Mouse (Mus musculus): ENCODE data around the gene Thrb. TPM values are rescaled to one million over a fixed set of nuclear protein-coding genes. Genes with fewer than 3 reads are reported as not detected.

The Thrb gene
- polyA plus RNA-seq, 1 experiment = not detected

- Histone ChIP-seq H3K27me3 (replicated peaks) (no peaks in the 10 kb centered on the region), H3K4me3 (replicated peaks) (no peak overlapping the region), H3K4me1 (no peaks in the 10 kb centered on the region), H3K9me3 (no peaks in the 10 kb centered on the region), H3K36me3 (replicated peaks; ENCODE audit: low read length) (no peaks in the 10 kb centered on the region)
- TF ChIP-seq FLI1 (IDR thresholded peaks at IDR 0.05; ENCODE audit: low read length) (no peak), GATA1 (IDR thresholded peaks at IDR 0.05; ENCODE audit: borderline replicate concordance, low read length) (no peak)
Observed at GRCm38 (mm10) chr14:17753429-17753828, 93.4 kb downstream of the Thrb start.

GRCm38 (mm10) chr14:17756732-17757131 is 96.7 kb downstream of the Thrb start:
- Histone ChIP-seq H3K4me3 (replicated peaks) (no peak overlapping the region), H3K36me3 (replicated peaks; ENCODE audit: low read length) (no peaks in the 10 kb centered on the region), H3K4me1 (no peaks in the 10 kb centered on the region), H3K9me3 (no peaks in the 10 kb centered on the region), H3K27me3 (replicated peaks) (no peaks in the 10 kb centered on the region)
- TF ChIP-seq FLI1 (IDR thresholded peaks at IDR 0.05; ENCODE audit: low read length) = no peak
- TF ChIP-seq GATA1 (IDR thresholded peaks at IDR 0.05; ENCODE audit: borderline replicate concordance, low read length) = no peak

DNA sequence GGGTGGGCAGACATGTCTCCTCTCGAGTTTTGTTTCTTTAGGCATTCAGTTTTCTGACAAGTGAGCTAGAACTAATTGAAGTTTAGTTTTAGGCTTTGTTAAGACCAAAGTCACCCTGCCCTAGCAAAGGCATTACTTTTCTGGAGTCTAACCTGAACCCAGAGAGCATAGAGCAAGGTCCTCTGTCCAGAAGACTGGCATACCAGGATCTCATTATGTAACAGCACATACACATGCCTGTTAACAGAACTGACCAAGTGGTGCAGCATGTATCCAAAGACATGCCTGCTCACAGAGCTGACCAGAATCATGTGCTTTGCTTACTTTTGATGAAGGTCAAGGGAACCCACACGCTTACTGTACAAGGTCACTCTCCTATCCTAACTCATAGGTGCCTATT is 107.9 kb downstream of the Thrb start:
- Histone ChIP-seq H3K36me3 (replicated peaks; ENCODE audit: low read length) (no peaks in the 10 kb centered on the region), H3K27me3 (replicated peaks) (no peaks in the 10 kb centered on the region), H3K4me1 (no peaks in the 10 kb centered on the region), H3K4me3 (replicated peaks) (no peak overlapping the region), H3K9me3 (no peaks in the 10 kb centered on the region; the same call in 1 of the 2 replicates)
- TF ChIP-seq GATA1 (IDR thresholded peaks at IDR 0.05; ENCODE audit: borderline replicate concordance, low read length) (no peak), FLI1 (IDR thresholded peaks at IDR 0.05; ENCODE audit: low read length) (no peak)

GRCm38 (mm10) chr14:17774404-17774803 is 114.3 kb downstream of the Thrb start:
- Histone ChIP-seq H3K9me3 (no peaks in the 10 kb centered on the region; the same call in 1 of the 2 replicates), H3K36me3 (replicated peaks; ENCODE audit: low read length) (no peaks in the 10 kb centered on the region), H3K4me1 (no peaks in the 10 kb centered on the region), H3K4me3 (replicated peaks) (no peak overlapping the region), H3K27me3 (replicated peaks) (no peaks in the 10 kb centered on the region)
- TF ChIP-seq GATA1 (IDR thresholded peaks at IDR 0.05; ENCODE audit: borderline replicate concordance, low read length) = no peak
- no peak for TF ChIP-seq FLI1 (IDR thresholded peaks at IDR 0.05; ENCODE audit: low read length)

DNA sequence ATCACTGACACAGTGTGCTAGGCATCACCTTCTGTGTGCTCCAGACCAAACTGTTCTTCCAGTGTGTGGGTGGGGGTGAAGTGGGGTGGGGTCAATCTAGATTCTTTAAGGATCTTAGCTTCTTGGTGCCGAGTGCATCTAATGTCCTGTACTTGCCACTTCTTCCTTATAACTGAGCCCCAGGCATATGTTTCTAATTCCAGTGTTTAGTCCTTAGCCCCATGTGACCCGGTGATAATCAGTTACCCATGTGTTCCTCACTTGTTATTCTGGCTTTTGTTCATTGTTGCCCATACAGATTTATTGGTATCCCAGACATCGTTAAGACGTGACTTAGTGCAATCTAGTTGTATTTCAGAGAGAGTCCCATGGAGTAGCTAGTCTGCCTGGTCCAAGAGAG is 121.9 kb downstream of the Thrb start:
- Histone ChIP-seq H3K27me3 (replicated peaks) (no peaks in the 10 kb centered on the region), H3K4me1 (no peaks in the 10 kb centered on the region), H3K36me3 (replicated peaks; ENCODE audit: low read length) (no peaks in the 10 kb centered on the region), H3K9me3 (peaks cover 8% of the 10 kb centered on the region; the same call in 1 of the 2 replicates), H3K4me3 (replicated peaks) (no peak overlapping the region)
- TF ChIP-seq GATA1 (IDR thresholded peaks at IDR 0.05; ENCODE audit: borderline replicate concordance, low read length) = no peak
- TF ChIP-seq FLI1 (IDR thresholded peaks at IDR 0.05; ENCODE audit: low read length) = no peak

- Histone ChIP-seq H3K4me1 (no peaks in the 10 kb centered on the region), H3K36me3 (replicated peaks; ENCODE audit: low read length) (no peaks in the 10 kb centered on the region), H3K27me3 (replicated peaks) (no peaks in the 10 kb centered on the region), H3K4me3 (replicated peaks) (no peak overlapping the region), H3K9me3 (peaks cover 8% of the 10 kb centered on the region; the same call in 1 of the 2 replicates)
- TF ChIP-seq FLI1 (IDR thresholded peaks at IDR 0.05; ENCODE audit: low read length) (no peak), GATA1 (IDR thresholded peaks at IDR 0.05; ENCODE audit: borderline replicate concordance, low read length) (no peak)
Observed at GRCm38 (mm10) chr14:17784207-17784806, 124.2 kb downstream of the Thrb start.

- Histone ChIP-seq H3K4me1 (no peaks in the 10 kb centered on the region), H3K27me3 (replicated peaks) (no peaks in the 10 kb centered on the region)
- no peak for TF ChIP-seq FLI1 (IDR thresholded peaks at IDR 0.05; ENCODE audit: low read length)
- TF ChIP-seq GATA1 (IDR thresholded peaks at IDR 0.05; ENCODE audit: borderline replicate concordance, low read length) = no peak
Observed at GRCm38 (mm10) chr14:17785370-17785769, 125.3 kb downstream of the Thrb start.

GRCm38 (mm10) chr14:17786249-17786648 is 126.2 kb downstream of the Thrb start:
- no peak for TF ChIP-seq GATA1 (IDR thresholded peaks at IDR 0.05; ENCODE audit: borderline replicate concordance, low read length)
- TF ChIP-seq FLI1 (IDR thresholded peaks at IDR 0.05; ENCODE audit: low read length) = no peak
- Histone ChIP-seq H3K4me1 (no peaks in the 10 kb centered on the region), H3K4me3 (replicated peaks) (no peak overlapping the region), H3K36me3 (replicated peaks; ENCODE audit: low read length) (no peaks in the 10 kb centered on the region), H3K27me3 (replicated peaks) (no peaks in the 10 kb centered on the region), H3K9me3 (peaks cover under 1% of the 10 kb centered on the region; the same call in 1 of the 2 replicates)

More at GRCm38 (mm10) chr14:17785370-17785769, 125.3 kb downstream of the Thrb start:
- H3K36me3 ChIP-seq (replicated peaks; ENCODE audit: low read length) = no peaks in the 10 kb centered on the region
- no peak overlapping the region for H3K4me3 ChIP-seq (replicated peaks)
- H3K9me3 ChIP-seq = peaks cover 8% of the 10 kb centered on the region; the same call in 1 of the 2 replicates

GRCm38 (mm10) chr14:17803934-17804602 is 144.0 kb downstream of the Thrb start:
- no peaks in the 10 kb centered on the region for H3K4me1 ChIP-seq
- H3K4me3 ChIP-seq (replicated peaks) = no peak overlapping the region
- TF ChIP-seq GATA1 (IDR thresholded peaks at IDR 0.05; ENCODE audit: borderline replicate concordance, low read length) = no peak
- no peak for TF ChIP-seq FLI1 (IDR thresholded peaks at IDR 0.05; ENCODE audit: low read length)
- no peaks in the 10 kb centered on the region for H3K9me3 ChIP-seq
- H3K36me3 ChIP-seq (replicated peaks; ENCODE audit: low read length) = no peaks in the 10 kb centered on the region
- H3K27me3 ChIP-seq (replicated peaks) = no peaks in the 10 kb centered on the region

GRCm38 (mm10) chr14:17811051-17811450 is 151.0 kb downstream of the Thrb start:
- H3K4me3 ChIP-seq (replicated peaks) = no peak overlapping the region
- no peaks in the 10 kb centered on the region for H3K36me3 ChIP-seq (replicated peaks; ENCODE audit: low read length)
- TF ChIP-seq GATA1 (IDR thresholded peaks at IDR 0.05; ENCODE audit: borderline replicate concordance, low read length) = no peak
- H3K4me1 ChIP-seq = no peaks in the 10 kb centered on the region
- no peaks in the 10 kb centered on the region for H3K9me3 ChIP-seq
- no peaks in the 10 kb centered on the region for H3K27me3 ChIP-seq (replicated peaks)
